Mouse (Mus musculus): ENCODE measurements around the gene Tbx10.

DNA sequence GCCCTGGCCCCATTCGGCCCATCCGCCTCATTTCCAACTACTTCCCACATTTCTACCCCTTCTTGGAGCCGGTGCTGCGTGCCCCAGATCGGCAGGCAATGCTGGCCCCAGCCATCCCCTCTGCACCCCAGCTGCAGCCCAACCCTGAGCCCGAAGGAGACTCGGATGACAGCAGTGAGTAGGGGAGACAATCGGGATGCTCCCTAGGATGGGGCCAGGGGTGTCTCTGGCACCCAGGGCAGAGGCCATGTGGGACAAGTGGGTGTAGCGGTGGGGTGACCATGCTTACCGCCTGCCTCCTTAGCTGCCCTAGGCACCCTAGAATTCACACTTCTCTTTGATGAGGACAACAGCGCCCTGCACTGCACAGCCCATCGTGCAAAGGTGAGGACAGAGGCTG is 11.1 kb downstream of the Tbx10 start:
- TF ChIP-seq MAFK (IDR thresholded peaks at IDR 0.05; ENCODE audit: insufficient read depth, low read depth, low read length), result no peak
- TF ChIP-seq ZC3H11A (IDR thresholded peaks at IDR 0.05; ENCODE audit: borderline replicate concordance, low read depth, low read length), result no peak
- TF ChIP-seq ZNF384 (IDR thresholded peaks at IDR 0.05; ENCODE audit: low read depth, low read length), result no peak
- TF ChIP-seq CHD2 (IDR thresholded peaks at IDR 0.05; ENCODE audit: low read depth, low read length), result no peak
- TF ChIP-seq HCFC1 (IDR thresholded peaks at IDR 0.05; ENCODE audit: borderline replicate concordance, insufficient read depth, low read length), result no peak
